Mouse (Mus musculus): ENCODE measurements around the gene Prph2. TPM values are rescaled to one million over a fixed set of nuclear protein-coding genes. Genes with fewer than 3 reads are reported as not detected.

Gene Prph2
- total RNA-seq, 2 experiments from 2014 or later: not detected

GRCm38 (mm10) chr17:46958045-46958444 is 47.8 kb downstream of the Prph2 start:
- no peak for DNase-seq (ENCODE audit: low spot score in 2 of 2)

GRCm38 (mm10) chr17:46960216-46960615 is 50.0 kb downstream of the Prph2 start:
- no peak for DNase-seq (ENCODE audit: low spot score in 2 of 2)

DNA sequence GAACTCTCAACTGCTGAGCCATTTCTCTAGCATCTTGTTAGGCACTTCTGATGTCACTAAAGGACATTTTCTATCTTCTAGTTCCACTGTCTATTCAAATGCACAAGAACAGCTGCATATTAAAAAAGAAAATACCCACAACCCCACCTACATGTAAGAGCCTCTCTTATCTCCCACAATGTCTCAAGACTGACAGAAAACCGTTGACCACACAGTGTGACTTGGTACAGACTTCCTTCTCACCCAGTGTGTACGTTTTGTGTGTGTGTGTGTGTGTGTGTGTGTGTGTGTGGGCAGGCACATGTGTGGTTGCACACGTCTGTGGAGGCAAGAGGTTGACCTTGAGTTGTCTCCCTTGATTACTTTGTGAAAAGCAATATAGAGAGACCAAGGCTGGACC is 51.9 kb downstream of the Prph2 start:
- DNase-seq (ENCODE audit: low spot score in 2 of 2): no peak

- no peak for DNase-seq (ENCODE audit: low spot score in 2 of 2)
Measured at GRCm38 (mm10) chr17:46963186-46963585, 52.9 kb downstream of the Prph2 start.

- DNase-seq (ENCODE audit: low spot score in 2 of 2): no peak
Measured at GRCm38 (mm10) chr17:46966892-46967291, 56.6 kb downstream of the Prph2 start.

DNA sequence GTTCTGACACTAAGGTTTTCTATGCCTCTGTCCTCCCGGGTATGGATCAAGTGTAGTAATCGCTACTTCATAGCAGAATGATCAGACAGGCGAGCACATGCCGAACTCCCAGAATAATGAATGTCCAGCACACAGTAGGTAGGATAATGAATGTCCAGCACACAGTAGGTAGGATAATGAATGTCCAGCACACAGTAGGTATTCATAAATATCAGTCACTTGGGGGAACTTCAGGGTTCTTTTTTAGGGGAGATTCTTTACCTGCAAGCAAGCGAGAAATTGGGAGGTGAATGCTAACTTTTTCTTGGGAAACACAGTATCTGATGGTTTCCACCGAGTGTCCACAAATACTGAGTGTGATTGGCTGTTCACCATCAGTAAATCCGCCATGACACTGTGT is 62.3 kb downstream of the Prph2 start:
- DNase-seq (ENCODE audit: low spot score in 2 of 2): no peak

Other genes starting within 250 kb of the Prph2 start
- 10 to 100 TPM; 17.9 to 21.6 TPM for gene Rrp36, start 236.1 kb upstream of the Prph2 start, total RNA-seq (2021)
- gene Mea1, start 231.7 kb upstream of the Prph2 start, total RNA-seq (2021): 10 to 100 TPM; 72.3 to 75.8 TPM
- 100 to 1,000 TPM; 191 to 192 TPM for gene Klhdc3, start 229.5 kb upstream of the Prph2 start, total RNA-seq (2021)
- 10 to 100 TPM; 55.4 to 58.1 TPM for gene Ppp2r5d, start 205.3 kb upstream of the Prph2 start, total RNA-seq (2021)
- 10 to 100 TPM; 17.6 to 19.6 TPM for gene Pex6, start 199.0 kb upstream of the Prph2 start, total RNA-seq (2021)
- under 1 TPM; 0.44 to 0.52 TPM for gene Gnmt, start 181.3 kb upstream of the Prph2 start, total RNA-seq (2021)
- gene Cnpy3, start 158.2 kb upstream of the Prph2 start, total RNA-seq (2021): 10 to 100 TPM; 26.4 to 27.8 TPM
- gene Ptcra, start 146.7 kb upstream of the Prph2 start, total RNA-seq (2021): not detected
- 10 to 100 TPM; 34.7 to 43.2 TPM for gene 2310039H08Rik, start 137.8 kb upstream of the Prph2 start, total RNA-seq (2021)
- gene Rpl7l1, start 127.8 kb upstream of the Prph2 start, total RNA-seq (2021): 10 to 100 TPM; 71.1 to 76.2 TPM
- gene Bicral, start 52.0 kb upstream of the Prph2 start, total RNA-seq (2021): 10 to 100 TPM; 17.0 to 17.6 TPM
- 10 to 100 TPM; 24.7 to 27.0 TPM for gene Tbcc, start 19.8 kb upstream of the Prph2 start, total RNA-seq (2021)
- 10 to 100 TPM; 37.7 to 44.1 TPM for gene Ubr2, start 100.1 kb downstream of the Prph2 start, total RNA-seq (2021)